Mouse (Mus musculus): Measurements from ENCODE around the gene Gjb3. TPM values are rescaled to one million over a fixed set of nuclear protein-coding genes. Genes with fewer than 3 reads are reported as not detected.

Gjb3 gene
- polyA plus RNA-seq, 1 experiment, result not detected

DNA sequence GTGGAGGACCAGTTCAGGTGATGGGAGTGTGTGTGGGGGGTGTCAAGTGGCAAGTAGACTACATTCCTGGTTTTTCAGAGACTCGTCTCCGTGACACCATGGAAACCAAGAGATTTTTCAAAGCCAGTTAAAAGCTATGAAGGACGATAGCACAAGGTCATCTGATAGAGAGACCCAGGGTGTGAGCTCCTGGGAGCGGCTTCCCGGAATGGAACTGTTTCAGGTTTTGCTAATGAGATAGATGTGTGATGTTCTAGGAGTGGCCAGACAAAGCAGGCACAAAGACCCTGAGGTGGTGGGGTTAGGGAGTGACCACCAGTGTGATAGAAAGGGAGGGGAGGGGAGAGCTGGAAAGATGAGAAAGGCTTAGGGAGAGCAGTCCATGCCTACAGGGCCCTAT lies 14.4 kb upstream of the Gjb3 start:
- H3K4me3 ChIP-seq (replicated peaks), result no peak overlapping the region
- H3K4me1 ChIP-seq, result no peaks in the 10 kb centered on the region
- peaks cover 6% of the 10 kb centered on the region for H3K27me3 ChIP-seq (replicated peaks)
- TF ChIP-seq FLI1 (IDR thresholded peaks at IDR 0.05; ENCODE audit: low read length), result no peak
- no peak for TF ChIP-seq GATA1 (IDR thresholded peaks at IDR 0.05; ENCODE audit: borderline replicate concordance, low read length)
- no peaks in the 10 kb centered on the region for H3K9me3 ChIP-seq
- H3K36me3 ChIP-seq (replicated peaks; ENCODE audit: low read length), result no peaks in the 10 kb centered on the region

DNA sequence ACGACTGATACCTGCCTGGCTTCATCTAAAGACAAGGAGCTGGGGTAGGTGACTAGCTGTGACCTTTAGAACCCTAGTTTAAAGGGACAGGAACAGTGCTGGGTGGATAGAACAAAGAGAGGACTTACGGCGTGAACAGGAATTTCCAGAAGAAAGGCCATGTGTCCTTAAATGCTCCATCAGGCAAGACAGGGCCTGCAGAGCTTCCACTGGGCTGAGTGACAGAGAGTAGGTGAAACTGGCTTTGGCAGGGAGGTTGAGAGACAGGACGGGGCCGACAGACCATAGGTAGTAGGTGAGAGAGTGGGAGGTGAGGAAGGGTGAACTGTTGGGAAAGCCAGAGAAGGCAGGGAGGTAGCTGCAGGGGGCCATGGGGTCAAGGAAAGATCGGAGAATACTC lies 10.7 kb upstream of the Gjb3 start:
- Histone ChIP-seq H3K36me3 (replicated peaks; ENCODE audit: low read length) (no peaks in the 10 kb centered on the region), H3K9me3 (no peaks in the 10 kb centered on the region; the same call in 1 of the 2 replicates), H3K4me1 (no peaks in the 10 kb centered on the region), H3K27me3 (replicated peaks) (peaks cover 10% of the 10 kb centered on the region), H3K4me3 (replicated peaks) (no peak overlapping the region)
- no peak for TF ChIP-seq FLI1 (IDR thresholded peaks at IDR 0.05; ENCODE audit: low read length)
- TF ChIP-seq GATA1 (IDR thresholded peaks at IDR 0.05; ENCODE audit: borderline replicate concordance, low read length), result no peak

DNA sequence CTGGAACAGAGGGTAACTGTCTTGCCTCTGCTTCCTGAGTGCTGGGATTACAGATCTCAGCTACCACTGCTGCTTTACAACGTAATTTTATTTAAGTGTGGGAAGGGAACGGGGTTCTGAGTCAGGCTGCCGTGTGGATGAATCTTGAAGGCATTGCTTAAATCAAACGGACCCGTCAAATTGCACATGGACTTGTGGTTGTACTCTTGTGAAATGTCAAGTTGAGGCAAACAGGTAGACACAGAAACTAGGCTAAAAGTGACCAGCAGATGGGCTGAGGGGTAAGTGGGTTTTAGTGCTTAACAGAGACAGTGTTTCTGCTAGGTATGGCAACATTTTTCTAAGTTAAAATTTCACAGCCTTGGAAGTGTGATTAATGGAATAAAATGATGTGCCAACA lies 7.0 kb upstream of the Gjb3 start:
- H3K9me3 ChIP-seq, result no peaks in the 10 kb centered on the region; the same call in 1 of the 2 replicates
- no peak overlapping the region for H3K4me3 ChIP-seq (replicated peaks)
- no peaks in the 10 kb centered on the region for H3K36me3 ChIP-seq (replicated peaks; ENCODE audit: low read length)
- no peak for TF ChIP-seq GATA1 (IDR thresholded peaks at IDR 0.05; ENCODE audit: borderline replicate concordance, low read length)
- TF ChIP-seq FLI1 (IDR thresholded peaks at IDR 0.05; ENCODE audit: low read length), result no peak
- no peaks in the 10 kb centered on the region for H3K4me1 ChIP-seq
- peaks cover 18% of the 10 kb centered on the region for H3K27me3 ChIP-seq (replicated peaks)

DNA sequence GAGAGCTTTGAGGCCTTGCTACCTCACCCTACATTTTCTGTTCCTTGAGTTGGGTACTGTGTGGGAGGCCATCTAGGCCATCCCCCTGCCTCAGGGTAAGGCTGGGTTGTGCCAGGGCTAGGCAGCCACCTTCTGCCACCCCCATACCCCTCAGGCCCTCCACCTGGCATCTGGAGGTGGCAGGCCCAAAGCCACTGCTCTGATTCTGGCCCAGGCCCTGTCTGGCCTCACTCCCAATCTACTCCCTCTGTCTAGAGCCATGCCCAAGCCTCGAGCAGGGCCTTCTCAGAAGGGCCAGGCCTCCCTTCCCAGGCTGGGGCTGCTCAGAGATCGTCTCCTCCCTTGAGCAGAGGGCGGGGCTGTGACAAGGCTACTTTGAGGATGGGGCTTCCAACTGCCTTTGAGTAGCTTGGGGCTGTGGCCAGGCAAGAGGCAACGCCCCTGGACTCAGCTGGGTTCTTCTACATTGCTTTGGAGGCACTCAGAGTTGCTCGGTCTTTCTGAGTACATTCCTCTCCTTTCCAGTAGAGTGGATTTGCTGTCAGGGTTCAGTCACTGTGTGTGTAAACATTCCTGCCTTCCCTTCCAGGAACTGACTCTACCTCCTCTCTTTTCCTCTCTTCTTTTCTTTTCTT lies 4.3 kb upstream of the Gjb3 start:
- H3K9me3 ChIP-seq, result no peaks in the 10 kb centered on the region; the same call in 1 of the 2 replicates
- peaks cover 32% of the 10 kb centered on the region for H3K27me3 ChIP-seq (replicated peaks)
- H3K4me3 ChIP-seq (replicated peaks), result no peak overlapping the region
- H3K4me1 ChIP-seq, result peaks cover 8% of the 10 kb centered on the region
- TF ChIP-seq GATA1 (IDR thresholded peaks at IDR 0.05; ENCODE audit: borderline replicate concordance, low read length) (no peak), FLI1 (IDR thresholded peaks at IDR 0.05; ENCODE audit: low read length) (no peak)
- H3K36me3 ChIP-seq (replicated peaks; ENCODE audit: low read length), result no peaks in the 10 kb centered on the region

DNA sequence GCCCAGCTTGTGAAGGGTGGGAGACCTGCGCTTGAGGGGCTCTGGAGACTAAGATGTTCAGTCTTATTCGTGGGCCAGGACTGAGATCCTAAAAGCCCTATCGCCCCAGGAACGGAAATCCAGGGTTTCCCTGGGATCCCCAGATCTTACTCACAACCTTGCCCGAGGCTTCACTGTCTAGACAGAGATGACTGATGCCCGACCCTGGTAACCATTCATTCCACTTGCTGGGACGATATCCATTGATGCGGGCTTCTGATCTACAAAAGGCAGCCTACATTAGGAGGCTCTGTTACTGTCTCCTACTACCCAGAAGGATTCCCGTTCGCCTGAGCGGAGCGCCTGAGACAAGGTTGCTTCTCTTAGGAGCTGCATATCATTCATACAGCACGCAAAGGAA lies 527 bp upstream of the Gjb3 start:
- Histone ChIP-seq H3K27me3 (replicated peaks) (peaks cover 55% of the 10 kb centered on the region), H3K4me1 (peaks cover 14% of the 10 kb centered on the region), H3K4me3 (replicated peaks) (no peak overlapping the region), H3K9me3 (no peaks in the 10 kb centered on the region), H3K36me3 (replicated peaks; ENCODE audit: low read length) (no peaks in the 10 kb centered on the region)
- TF ChIP-seq GATA1 (IDR thresholded peaks at IDR 0.05; ENCODE audit: borderline replicate concordance, low read length) (no peak), FLI1 (IDR thresholded peaks at IDR 0.05; ENCODE audit: low read length) (no peak)

DNA sequence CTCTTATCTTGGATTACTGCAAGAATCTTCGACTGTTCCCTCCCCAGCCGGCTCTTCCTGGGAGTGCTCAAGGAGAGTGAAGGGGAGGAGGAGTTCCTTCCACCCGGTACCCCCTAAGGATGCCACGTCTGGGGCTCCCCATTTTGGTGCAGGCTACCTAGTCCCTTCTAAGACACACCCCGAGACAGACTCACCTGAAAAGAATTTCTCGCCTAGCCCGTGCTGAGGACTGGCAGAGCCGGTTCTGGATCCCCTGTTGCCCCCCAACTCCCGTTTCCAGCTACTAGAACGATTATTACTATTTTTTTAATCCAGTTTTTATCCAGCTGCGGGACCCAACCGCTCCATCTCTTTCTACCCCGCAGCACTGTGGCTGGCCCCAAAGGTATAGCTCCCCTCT lies 893 bp downstream of the Gjb3 start:
- peaks cover 64% of the 10 kb centered on the region for H3K27me3 ChIP-seq (replicated peaks)
- no peak for TF ChIP-seq GATA1 (IDR thresholded peaks at IDR 0.05; ENCODE audit: borderline replicate concordance, low read length)
- TF ChIP-seq FLI1 (IDR thresholded peaks at IDR 0.05; ENCODE audit: low read length), result no peak
- peaks cover 18% of the 10 kb centered on the region for H3K4me1 ChIP-seq
- no peaks in the 10 kb centered on the region for H3K36me3 ChIP-seq (replicated peaks; ENCODE audit: low read length)
- H3K4me3 ChIP-seq (replicated peaks), result no peak overlapping the region
- H3K9me3 ChIP-seq, result no peaks in the 10 kb centered on the region

DNA sequence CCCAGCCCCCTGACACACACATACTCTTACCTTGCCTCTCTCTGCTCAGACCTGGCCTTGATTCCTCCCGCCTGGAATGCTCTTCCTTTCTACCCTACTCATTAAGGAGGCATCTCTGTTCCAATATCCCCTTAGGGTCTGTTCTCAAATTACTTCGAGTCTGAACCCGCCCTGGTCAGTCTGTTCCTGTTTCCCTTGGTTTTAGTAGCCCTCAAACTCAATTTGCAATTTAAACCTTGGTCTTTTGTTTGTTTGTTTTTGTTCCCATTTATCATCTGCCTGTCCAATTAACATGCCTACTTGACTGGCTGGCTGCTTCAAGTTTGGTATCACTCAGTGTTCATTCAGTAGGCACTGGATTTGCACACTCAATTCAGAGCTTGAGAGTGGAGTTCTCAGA lies 1.6 kb downstream of the Gjb3 start:
- Histone ChIP-seq H3K4me3 (replicated peaks) (no peak overlapping the region), H3K36me3 (replicated peaks; ENCODE audit: low read length) (no peaks in the 10 kb centered on the region), H3K27me3 (replicated peaks) (peaks cover 65% of the 10 kb centered on the region), H3K4me1 (peaks cover 25% of the 10 kb centered on the region), H3K9me3 (no peaks in the 10 kb centered on the region)
- no peak for TF ChIP-seq FLI1 (IDR thresholded peaks at IDR 0.05; ENCODE audit: low read length)
- no peak for TF ChIP-seq GATA1 (IDR thresholded peaks at IDR 0.05; ENCODE audit: borderline replicate concordance, low read length)

DNA sequence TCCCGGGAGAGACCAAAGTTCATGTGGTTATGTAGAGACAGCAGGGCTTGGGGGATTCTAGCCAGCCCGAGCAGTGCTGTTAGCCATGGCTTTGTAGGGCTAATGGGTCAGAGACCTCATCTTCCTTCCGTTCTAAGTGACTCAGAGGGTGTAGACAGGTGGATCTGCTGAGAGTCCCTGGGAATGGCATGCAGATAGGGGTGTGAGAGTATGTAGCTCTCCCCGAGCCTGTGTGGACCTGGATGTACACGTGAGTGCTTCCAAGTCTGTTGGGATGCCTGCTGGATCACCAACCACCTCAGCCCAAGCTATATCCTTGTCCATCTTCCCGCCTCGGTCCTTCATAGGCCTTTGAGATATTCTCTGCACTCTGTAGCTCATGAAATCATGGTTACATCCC lies 2.3 kb downstream of the Gjb3 start:
- Histone ChIP-seq H3K4me1 (peaks cover 27% of the 10 kb centered on the region), H3K4me3 (replicated peaks) (no peak overlapping the region), H3K27me3 (replicated peaks) (peaks cover 68% of the 10 kb centered on the region), H3K36me3 (replicated peaks; ENCODE audit: low read length) (no peaks in the 10 kb centered on the region), H3K9me3 (no peaks in the 10 kb centered on the region)
- no peak for TF ChIP-seq FLI1 (IDR thresholded peaks at IDR 0.05; ENCODE audit: low read length)
- no peak for TF ChIP-seq GATA1 (IDR thresholded peaks at IDR 0.05; ENCODE audit: borderline replicate concordance, low read length)

DNA sequence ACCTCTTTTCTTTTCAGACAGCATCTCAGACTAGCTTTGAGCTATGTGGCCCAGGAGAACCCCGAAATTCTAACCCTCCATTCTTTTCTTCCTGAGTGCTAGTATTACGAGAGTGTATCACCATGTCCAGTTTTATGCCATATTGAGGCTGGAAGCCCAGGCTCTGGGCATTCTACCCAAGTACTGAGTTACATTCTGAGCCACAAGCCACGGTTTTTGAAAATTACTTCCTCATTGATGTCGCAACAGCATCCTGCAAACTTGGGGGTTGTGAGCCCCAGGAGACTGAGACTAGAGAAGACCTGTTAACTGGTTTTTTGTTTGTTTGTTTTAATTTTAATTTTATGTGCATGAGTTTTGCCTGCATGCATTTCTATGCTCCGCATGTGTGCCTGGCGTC lies 2.9 kb downstream of the Gjb3 start:
- H3K36me3 ChIP-seq (replicated peaks; ENCODE audit: low read length), result no peaks in the 10 kb centered on the region
- H3K4me3 ChIP-seq (replicated peaks), result no peak overlapping the region
- peaks cover 27% of the 10 kb centered on the region for H3K4me1 ChIP-seq
- peaks cover 66% of the 10 kb centered on the region for H3K27me3 ChIP-seq (replicated peaks)
- no peaks in the 10 kb centered on the region for H3K9me3 ChIP-seq
- TF ChIP-seq GATA1 (IDR thresholded peaks at IDR 0.05; ENCODE audit: borderline replicate concordance, low read length) (no peak), FLI1 (IDR thresholded peaks at IDR 0.05; ENCODE audit: low read length) (no peak)

DNA sequence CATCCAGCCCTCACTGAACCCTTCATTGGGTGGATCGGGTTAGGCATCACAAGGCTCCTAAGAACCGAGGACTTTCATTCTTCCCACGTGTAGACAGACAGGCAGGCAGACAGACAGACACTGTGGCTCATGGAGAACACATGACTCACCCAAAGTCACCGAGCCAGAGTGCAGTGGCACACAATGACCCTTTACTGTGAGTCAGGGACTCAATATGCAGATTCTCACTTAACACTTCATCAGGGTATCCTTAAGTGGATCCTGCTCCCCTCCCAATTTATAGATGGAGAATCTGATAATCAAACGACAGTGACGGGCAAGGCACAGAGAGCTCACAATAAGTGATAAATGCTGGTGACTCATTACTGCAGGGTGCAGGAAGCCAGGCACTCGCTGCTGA lies 3.4 kb downstream of the Gjb3 start:
- H3K36me3 ChIP-seq (replicated peaks; ENCODE audit: low read length), result no peaks in the 10 kb centered on the region
- peak overlapping the region; percentile 28 for H3K4me3 ChIP-seq (replicated peaks)
- no peaks in the 10 kb centered on the region for H3K9me3 ChIP-seq
- peaks cover 27% of the 10 kb centered on the region for H3K4me1 ChIP-seq
- H3K27me3 ChIP-seq (replicated peaks), result peaks cover 65% of the 10 kb centered on the region
- TF ChIP-seq GATA1 (IDR thresholded peaks at IDR 0.05; ENCODE audit: borderline replicate concordance, low read length), result no peak
- TF ChIP-seq FLI1 (IDR thresholded peaks at IDR 0.05; ENCODE audit: low read length), result no peak

Measured in megakaryocyte, embryonic 14.5 days (primary cell).